Mouse (Mus musculus): ENCODE measurements around the gene Ncoa1. TPM values are rescaled to one million over a fixed set of nuclear protein-coding genes. Genes with fewer than 3 reads are reported as not detected.
"Not testable (repeated sequence)": the region's sequence is repeated elsewhere in the genome, so short reads cannot be mapped to it uniquely, and the experiment has no call there.

Ncoa1 gene
- total RNA-seq, 2 experiments from 2014 or later, result 3.1 to 23.2 TPM

- no peak for ATAC-seq (replicated peaks; ENCODE audit: low FRiP score, poor library complexity, severe bottlenecking)
These were observed 59.2 kb downstream of the Ncoa1 start for GRCm38 (mm10) chr12:4417626-4418263.

GRCm38 (mm10) chr12:4407085-4407484, 69.9 kb downstream of the Ncoa1 start:
- ATAC-seq (replicated peaks; ENCODE audit: low FRiP score, poor library complexity, severe bottlenecking), result no peak

- ATAC-seq (replicated peaks; ENCODE audit: low FRiP score, poor library complexity, severe bottlenecking), result no peak
These were observed 70.8 kb downstream of the Ncoa1 start for GRCm38 (mm10) chr12:4406155-4406554.

GRCm38 (mm10) chr12:4403206-4403605, 73.8 kb downstream of the Ncoa1 start:
- ATAC-seq (replicated peaks; ENCODE audit: low FRiP score, poor library complexity, severe bottlenecking), result no peak

GRCm38 (mm10) chr12:4396221-4396620, 80.8 kb downstream of the Ncoa1 start:
- no peak for ATAC-seq (replicated peaks; ENCODE audit: low FRiP score, poor library complexity, severe bottlenecking)

- ATAC-seq (replicated peaks; ENCODE audit: low FRiP score, poor library complexity, severe bottlenecking), result no peak
These were observed 84.4 kb downstream of the Ncoa1 start for GRCm38 (mm10) chr12:4392590-4392989.

GRCm38 (mm10) chr12:4392074-4392473, 84.9 kb downstream of the Ncoa1 start:
- no peak for ATAC-seq (replicated peaks; ENCODE audit: low FRiP score, poor library complexity, severe bottlenecking)

- no peak for ATAC-seq (replicated peaks; ENCODE audit: low FRiP score, poor library complexity, severe bottlenecking)
These were observed 85.7 kb downstream of the Ncoa1 start for GRCm38 (mm10) chr12:4391256-4391655.

GRCm38 (mm10) chr12:4390721-4391120, 86.3 kb downstream of the Ncoa1 start:
- no peak for ATAC-seq (replicated peaks; ENCODE audit: low FRiP score, poor library complexity, severe bottlenecking)

GRCm38 (mm10) chr12:4386077-4386719, 90.8 kb downstream of the Ncoa1 start:
- no peak for ATAC-seq (replicated peaks; ENCODE audit: low FRiP score, poor library complexity, severe bottlenecking)

GRCm38 (mm10) chr12:4383061-4383460, 93.9 kb downstream of the Ncoa1 start:
- no peak for ATAC-seq (replicated peaks; ENCODE audit: low FRiP score, poor library complexity, severe bottlenecking)

- ATAC-seq (replicated peaks; ENCODE audit: low FRiP score, poor library complexity, severe bottlenecking), result no peak
These were observed 97.6 kb downstream of the Ncoa1 start for GRCm38 (mm10) chr12:4379298-4379957.

- no peak for ATAC-seq (replicated peaks; ENCODE audit: low FRiP score, poor library complexity, severe bottlenecking)
These were observed 100.5 kb downstream of the Ncoa1 start for GRCm38 (mm10) chr12:4376475-4376874.

GRCm38 (mm10) chr12:4374816-4375493, 102.0 kb downstream of the Ncoa1 start:
- no peak for ATAC-seq (replicated peaks; ENCODE audit: low FRiP score, poor library complexity, severe bottlenecking)

- ATAC-seq (replicated peaks; ENCODE audit: low FRiP score, poor library complexity, severe bottlenecking), result no peak
These were observed 105.6 kb downstream of the Ncoa1 start for GRCm38 (mm10) chr12:4371406-4371805.

- no peak for ATAC-seq (replicated peaks; ENCODE audit: low FRiP score, poor library complexity, severe bottlenecking)
These were observed 111.0 kb downstream of the Ncoa1 start for GRCm38 (mm10) chr12:4365951-4366350.

GRCm38 (mm10) chr12:4359475-4359874, 117.5 kb downstream of the Ncoa1 start:
- no peak for ATAC-seq (replicated peaks; ENCODE audit: low FRiP score, poor library complexity, severe bottlenecking)

GRCm38 (mm10) chr12:4358653-4359052, 118.3 kb downstream of the Ncoa1 start:
- ATAC-seq (replicated peaks; ENCODE audit: low FRiP score, poor library complexity, severe bottlenecking), result not testable (repeated sequence)

- no peak for ATAC-seq (replicated peaks; ENCODE audit: low FRiP score, poor library complexity, severe bottlenecking)
These were observed 118.9 kb downstream of the Ncoa1 start for GRCm38 (mm10) chr12:4358100-4358499.

GRCm38 (mm10) chr12:4356834-4357445, 120.0 kb downstream of the Ncoa1 start:
- no peak for ATAC-seq (replicated peaks; ENCODE audit: low FRiP score, poor library complexity, severe bottlenecking)

Data from erythroblast, adult 5-6 weeks (primary cell).